Mouse (Mus musculus): ENCODE measurements around the gene Syt9. TPM values are rescaled to one million over a fixed set of nuclear protein-coding genes. Genes with fewer than 3 reads are reported as not detected.

The Syt9 gene
- polyA plus RNA-seq (2015; fragmentation: Nextera tagmentation; extraction: Ambion mirVana), result 1.5 and 2.2 TPM in 2 replicates

GRCm38 (mm10) chr7:107370232-107371125, at the start of gene Syt9:
Gene Syt9, plus strand, starts transcription at chr7:107370728.
- under 1% methylated on average over 90 of the region's 102 CpGs for WGBS
- peak; percentile 90 for ATAC-seq (ENCODE audit: borderline replicate concordance, extremely low read depth, low FRiP score, low TSS enrichment)
- Histone ChIP-seq H3K9me3 (no peaks in the 10 kb centered on the region), H3K36me3 (no peaks in the 10 kb centered on the region), H3K9ac (peak within 1 kb of the TSS; percentile 37), H3K4me3 (peak within 1 kb of the TSS; percentile 56), H3K4me1 (peaks cover 7% of the 10 kb centered on the region), H3K27ac (no peak within 1 kb of the TSS), H3K4me2 (peak within 1 kb of the TSS; percentile 95), H3K27me3 (peaks cover 50% of the 10 kb centered on the region)

GRCm38 (mm10) chr7:107339013-107339412, 31.5 kb upstream of the Syt9 start:
- H3K27ac ChIP-seq, result no peak overlapping the region
- no peak overlapping the region for H3K9ac ChIP-seq
- H3K9me3 ChIP-seq, result no peaks in the 10 kb centered on the region
- 82% methylated on average over 5 of the region's 5 CpGs for WGBS
- H3K4me3 ChIP-seq, result no peak overlapping the region
- H3K4me2 ChIP-seq, result no peak overlapping the region
- no peaks in the 10 kb centered on the region for H3K4me1 ChIP-seq
- H3K27me3 ChIP-seq, result no peaks in the 10 kb centered on the region
- no peak for ATAC-seq (ENCODE audit: borderline replicate concordance, extremely low read depth, low FRiP score, low TSS enrichment)
- H3K36me3 ChIP-seq, result no peaks in the 10 kb centered on the region

- no peaks in the 10 kb centered on the region for H3K9me3 ChIP-seq
- no peak for ATAC-seq (ENCODE audit: borderline replicate concordance, extremely low read depth, low FRiP score, low TSS enrichment)
- H3K27ac ChIP-seq, result no peak overlapping the region
- H3K4me2 ChIP-seq, result no peak overlapping the region
- H3K4me3 ChIP-seq, result no peak overlapping the region
- H3K27me3 ChIP-seq, result no peaks in the 10 kb centered on the region
- WGBS, result 41% methylated on average over 3 of the region's 3 CpGs
- H3K4me1 ChIP-seq, result no peaks in the 10 kb centered on the region
- H3K9ac ChIP-seq, result no peak overlapping the region
- H3K36me3 ChIP-seq, result no peaks in the 10 kb centered on the region
Measured at GRCm38 (mm10) chr7:107339560-107340057, 30.9 kb upstream of the Syt9 start.

GRCm38 (mm10) chr7:107340221-107340620, 30.3 kb upstream of the Syt9 start:
- Histone ChIP-seq H3K36me3 (no peaks in the 10 kb centered on the region), H3K4me2 (no peak overlapping the region), H3K9ac (no peak overlapping the region), H3K4me1 (no peaks in the 10 kb centered on the region), H3K4me3 (no peak overlapping the region), H3K27ac (no peak overlapping the region), H3K9me3 (no peaks in the 10 kb centered on the region), H3K27me3 (no peaks in the 10 kb centered on the region)
- no peak for ATAC-seq (ENCODE audit: borderline replicate concordance, extremely low read depth, low FRiP score, low TSS enrichment)
- WGBS, result 43% methylated on average over 1 of the region's 1 CpGs

- WGBS, result 52% methylated on average over 8 of the region's 8 CpGs
- no peak overlapping the region for H3K27ac ChIP-seq
Measured at GRCm38 (mm10) chr7:107341519-107342190, 28.9 kb upstream of the Syt9 start.

GRCm38 (mm10) chr7:107349201-107349600, 21.3 kb upstream of the Syt9 start:
- Histone ChIP-seq H3K27ac (no peak overlapping the region), H3K4me2 (no peak overlapping the region), H3K4me3 (no peak overlapping the region), H3K9ac (no peak overlapping the region), H3K27me3 (no peaks in the 10 kb centered on the region), H3K36me3 (no peaks in the 10 kb centered on the region), H3K4me1 (no peaks in the 10 kb centered on the region), H3K9me3 (no peaks in the 10 kb centered on the region)
- no peak for ATAC-seq (ENCODE audit: borderline replicate concordance, extremely low read depth, low FRiP score, low TSS enrichment)
- WGBS, result 83% methylated on average over 1 of the region's 1 CpGs

More at GRCm38 (mm10) chr7:107341519-107342190, 28.9 kb upstream of the Syt9 start:
- H3K4me1 ChIP-seq, result no peaks in the 10 kb centered on the region
- no peaks in the 10 kb centered on the region for H3K27me3 ChIP-seq
- H3K9me3 ChIP-seq, result no peaks in the 10 kb centered on the region
- H3K4me3 ChIP-seq, result no peak overlapping the region
- H3K36me3 ChIP-seq, result no peaks in the 10 kb centered on the region
- H3K9ac ChIP-seq, result no peak overlapping the region
- ATAC-seq (ENCODE audit: borderline replicate concordance, extremely low read depth, low FRiP score, low TSS enrichment), result no peak
- H3K4me2 ChIP-seq, result no peak overlapping the region

- Histone ChIP-seq H3K27ac (no peak overlapping the region), H3K36me3 (no peaks in the 10 kb centered on the region), H3K4me1 (no peaks in the 10 kb centered on the region), H3K9me3 (no peaks in the 10 kb centered on the region), H3K4me3 (no peak overlapping the region), H3K27me3 (no peaks in the 10 kb centered on the region), H3K9ac (no peak overlapping the region), H3K4me2 (no peak overlapping the region)
- WGBS, result 87% methylated on average over 3 of the region's 3 CpGs
- ATAC-seq (ENCODE audit: borderline replicate concordance, extremely low read depth, low FRiP score, low TSS enrichment), result no peak
Measured at GRCm38 (mm10) chr7:107362153-107362552, 8.4 kb upstream of the Syt9 start.

- Histone ChIP-seq H3K27me3 (no peaks in the 10 kb centered on the region), H3K9me3 (no peaks in the 10 kb centered on the region), H3K4me1 (no peaks in the 10 kb centered on the region), H3K4me2 (no peak overlapping the region), H3K4me3 (no peak overlapping the region), H3K36me3 (no peaks in the 10 kb centered on the region), H3K27ac (no peak overlapping the region), H3K9ac (no peak overlapping the region)
- WGBS, result 72% methylated on average over 3 of the region's 3 CpGs
- no peak for ATAC-seq (ENCODE audit: borderline replicate concordance, extremely low read depth, low FRiP score, low TSS enrichment)
Measured at GRCm38 (mm10) chr7:107362634-107363033, 7.9 kb upstream of the Syt9 start.

- Histone ChIP-seq H3K9ac (peak overlapping the region; percentile 37), H3K4me1 (peaks cover 7% of the 10 kb centered on the region), H3K9me3 (no peaks in the 10 kb centered on the region), H3K4me2 (peak overlapping the region; percentile 95), H3K27me3 (peaks cover 50% of the 10 kb centered on the region), H3K27ac (no peak overlapping the region), H3K4me3 (peak overlapping the region; percentile 56), H3K36me3 (no peaks in the 10 kb centered on the region)
- 2% methylated on average over 45 of the region's 45 CpGs for WGBS
- peak; percentile 58; the same call in 1 of the 2 replicates for ATAC-seq (ENCODE audit: borderline replicate concordance, extremely low read depth, low FRiP score, low TSS enrichment)
Measured at GRCm38 (mm10) chr7:107371126-107371920, 795 bp downstream of the Syt9 start.

- Histone ChIP-seq H3K4me1 (no peaks in the 10 kb centered on the region), H3K27ac (no peak overlapping the region), H3K9ac (no peak overlapping the region), H3K27me3 (no peaks in the 10 kb centered on the region), H3K4me2 (no peak overlapping the region), H3K36me3 (no peaks in the 10 kb centered on the region), H3K9me3 (no peaks in the 10 kb centered on the region), H3K4me3 (no peak overlapping the region)
- ATAC-seq (ENCODE audit: borderline replicate concordance, extremely low read depth, low FRiP score, low TSS enrichment), result no peak
- 92% methylated on average over 5 of the region's 5 CpGs for WGBS
Measured at GRCm38 (mm10) chr7:107380562-107380961, 10.0 kb downstream of the Syt9 start.

GRCm38 (mm10) chr7:107389604-107390003, 19.1 kb downstream of the Syt9 start:
- H3K4me1 ChIP-seq, result no peaks in the 10 kb centered on the region
- H3K27ac ChIP-seq, result no peak overlapping the region

More at GRCm38 (mm10) chr7:107389604-107390003, 19.1 kb downstream of the Syt9 start:
- no peaks in the 10 kb centered on the region for H3K9me3 ChIP-seq
- H3K9ac ChIP-seq, result no peak overlapping the region
- no peak overlapping the region for H3K4me3 ChIP-seq
- no peak for ATAC-seq (ENCODE audit: borderline replicate concordance, extremely low read depth, low FRiP score, low TSS enrichment)
- H3K27me3 ChIP-seq, result no peaks in the 10 kb centered on the region
- no peak overlapping the region for H3K4me2 ChIP-seq
- no peaks in the 10 kb centered on the region for H3K36me3 ChIP-seq
